Mouse (Mus musculus): ENCODE measurements at regions not wholly inside any gene's neighbourhood (a gene's known extent, or its start where the extent isn't known, plus 50 kb on each side); places are given as distances from the start of the nearest gene placed in this dataset.
A peak's percentile ranks its signal among the peaks of the same experiment; 100 is the strongest.

DNA sequence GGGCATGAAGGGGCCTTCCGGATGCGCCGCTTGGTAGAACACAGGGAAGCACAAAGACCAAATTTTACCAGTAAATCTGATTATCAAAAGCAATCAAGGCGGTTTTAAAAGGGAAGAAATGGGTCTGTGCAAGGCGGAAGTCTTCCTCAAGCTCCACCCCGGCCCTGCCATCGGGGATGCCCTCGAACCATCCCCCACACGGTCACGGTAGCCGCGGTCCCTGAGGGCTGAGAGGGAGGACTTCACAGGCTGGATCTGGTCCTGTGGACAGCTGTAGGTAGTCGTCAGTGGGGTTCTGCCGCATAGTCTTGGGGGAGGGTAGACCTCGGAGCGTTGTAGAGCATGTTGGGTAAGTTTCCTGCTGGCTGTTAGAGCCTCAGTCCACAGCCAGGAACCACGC lies 104.9 kb downstream of the Tpra1 start:
- Histone ChIP-seq H3K27me3 (replicated peaks; ENCODE audit: control insufficient read depth, insufficient read depth, low read length) (no peaks in the 10 kb centered on the region), H3K4me1 (ENCODE audit: control insufficient read depth, insufficient read depth, low read length) (no peaks in the 10 kb centered on the region), H3K4me3 (ENCODE audit: insufficient read depth, low read depth, low read length) (no peak overlapping the region), H3K36me3 (ENCODE audit: control insufficient read depth, insufficient read depth, low read length) (no peaks in the 10 kb centered on the region), H3K27ac (ENCODE audit: insufficient read depth, low read depth, low read length) (no peak overlapping the region)
- WGBS = 50% methylated on average over 17 of the region's 17 CpGs
- TF ChIP-seq POLR2A (IDR thresholded peaks at IDR 0.05; ENCODE audit: low read depth, low read length) = no peak
- TF ChIP-seq CTCF (conservative IDR thresholded peaks at IDR 0.05; ENCODE audit: insufficient read depth, insufficient read length, low read depth, low read length) = no peak
- DNase-seq = no peak

- H3K4me1 ChIP-seq (ENCODE audit: control insufficient read depth, insufficient read depth, low read length) = no peaks in the 10 kb centered on the region
- no peaks in the 10 kb centered on the region for H3K36me3 ChIP-seq (ENCODE audit: control insufficient read depth, insufficient read depth, low read length)
- 80% methylated on average over 2 of the region's 2 CpGs for WGBS
- no peaks in the 10 kb centered on the region for H3K27me3 ChIP-seq (replicated peaks; ENCODE audit: control insufficient read depth, insufficient read depth, low read length)
- DNase-seq = no peak
- no peak overlapping the region for H3K4me3 ChIP-seq (ENCODE audit: insufficient read depth, low read depth, low read length)
- TF ChIP-seq POLR2A (IDR thresholded peaks at IDR 0.05; ENCODE audit: low read depth, low read length) (no peak), CTCF (conservative IDR thresholded peaks at IDR 0.05; ENCODE audit: insufficient read depth, insufficient read length, low read depth, low read length) (no peak)
- H3K27ac ChIP-seq (ENCODE audit: insufficient read depth, low read depth, low read length) = no peak overlapping the region
Measured at GRCm38 (mm10) chr6:89007516-89007915, 105.5 kb downstream of the Tpra1 start.

GRCm38 (mm10) chr6:89008614-89009171 lies 106.6 kb downstream of the Tpra1 start:
- no peaks in the 10 kb centered on the region for H3K36me3 ChIP-seq (ENCODE audit: control insufficient read depth, insufficient read depth, low read length)
- DNase-seq = peak; percentile 56
- no peaks in the 10 kb centered on the region for H3K27me3 ChIP-seq (replicated peaks; ENCODE audit: control insufficient read depth, insufficient read depth, low read length)
- H3K4me3 ChIP-seq (ENCODE audit: insufficient read depth, low read depth, low read length) = no peak overlapping the region
- no peak overlapping the region for H3K27ac ChIP-seq (ENCODE audit: insufficient read depth, low read depth, low read length)
- TF ChIP-seq CTCF (conservative IDR thresholded peaks at IDR 0.05; ENCODE audit: insufficient read depth, insufficient read length, low read depth, low read length) (no peak), POLR2A (IDR thresholded peaks at IDR 0.05; ENCODE audit: low read depth, low read length) (no peak)
- 5% methylated on average over 18 of the region's 18 CpGs for WGBS
- no peaks in the 10 kb centered on the region for H3K4me1 ChIP-seq (ENCODE audit: control insufficient read depth, insufficient read depth, low read length)

DNA sequence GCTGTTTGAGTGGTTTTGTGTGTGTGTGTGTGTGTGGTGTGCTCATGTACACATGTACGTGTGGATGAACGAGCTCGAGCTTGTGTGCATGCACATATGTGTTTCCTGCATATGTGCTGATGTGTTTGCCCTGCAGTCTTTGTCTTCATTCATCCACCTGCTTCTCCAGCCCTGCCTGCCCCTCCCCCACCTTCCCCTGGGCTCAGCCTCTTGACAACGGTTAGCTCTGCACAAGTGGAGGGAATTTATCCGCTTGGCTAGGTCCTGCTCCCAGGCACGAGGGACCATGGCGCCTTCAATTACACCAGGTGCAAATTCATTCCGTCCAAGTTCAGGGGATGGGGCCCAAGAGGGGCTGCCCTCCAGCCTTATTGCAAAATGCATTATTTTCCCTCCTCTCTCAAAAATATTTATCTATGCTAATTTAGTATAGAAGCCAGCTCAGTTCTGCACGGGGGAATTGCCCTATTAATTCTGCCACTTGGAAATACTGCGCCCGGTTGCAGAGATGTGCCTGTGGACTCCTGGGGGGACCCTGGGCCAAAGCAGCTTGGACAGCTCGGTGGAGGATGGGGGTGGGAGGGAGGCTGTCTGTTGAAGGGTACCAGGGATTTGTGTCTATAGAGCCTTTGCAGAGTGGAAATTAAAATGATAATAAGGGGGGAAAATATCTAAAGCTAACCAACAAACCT lies 111.1 kb downstream of the Tpra1 start:
- H3K27ac ChIP-seq (ENCODE audit: insufficient read depth, low read depth, low read length) = no peak overlapping the region
- WGBS = 37% methylated on average over 12 of the region's 12 CpGs

GRCm38 (mm10) chr6:89013690-89014061 lies 111.6 kb downstream of the Tpra1 start:
- no peak for DNase-seq
- no peaks in the 10 kb centered on the region for H3K36me3 ChIP-seq (ENCODE audit: control insufficient read depth, insufficient read depth, low read length)
- no peak overlapping the region for H3K4me3 ChIP-seq (ENCODE audit: insufficient read depth, low read depth, low read length)
- no peaks in the 10 kb centered on the region for H3K27me3 ChIP-seq (replicated peaks; ENCODE audit: control insufficient read depth, insufficient read depth, low read length)
- H3K4me1 ChIP-seq (ENCODE audit: control insufficient read depth, insufficient read depth, low read length) = no peaks in the 10 kb centered on the region
- H3K27ac ChIP-seq (ENCODE audit: insufficient read depth, low read depth, low read length) = no peak overlapping the region
- TF ChIP-seq POLR2A (IDR thresholded peaks at IDR 0.05; ENCODE audit: low read depth, low read length) (no peak), CTCF (conservative IDR thresholded peaks at IDR 0.05; ENCODE audit: insufficient read depth, insufficient read length, low read depth, low read length) (no peak)
- WGBS = 65% methylated on average over 8 of the region's 8 CpGs

More for the DNA sequence above, 111.1 kb downstream of the Tpra1 start:
- Histone ChIP-seq H3K4me3 (ENCODE audit: insufficient read depth, low read depth, low read length) (no peak overlapping the region), H3K27me3 (replicated peaks; ENCODE audit: control insufficient read depth, insufficient read depth, low read length) (no peaks in the 10 kb centered on the region), H3K4me1 (ENCODE audit: control insufficient read depth, insufficient read depth, low read length) (no peaks in the 10 kb centered on the region), H3K36me3 (ENCODE audit: control insufficient read depth, insufficient read depth, low read length) (no peaks in the 10 kb centered on the region)
- no peak for DNase-seq
- TF ChIP-seq POLR2A (IDR thresholded peaks at IDR 0.05; ENCODE audit: low read depth, low read length) = no peak
- no peak for TF ChIP-seq CTCF (conservative IDR thresholded peaks at IDR 0.05; ENCODE audit: insufficient read depth, insufficient read length, low read depth, low read length)

DNA sequence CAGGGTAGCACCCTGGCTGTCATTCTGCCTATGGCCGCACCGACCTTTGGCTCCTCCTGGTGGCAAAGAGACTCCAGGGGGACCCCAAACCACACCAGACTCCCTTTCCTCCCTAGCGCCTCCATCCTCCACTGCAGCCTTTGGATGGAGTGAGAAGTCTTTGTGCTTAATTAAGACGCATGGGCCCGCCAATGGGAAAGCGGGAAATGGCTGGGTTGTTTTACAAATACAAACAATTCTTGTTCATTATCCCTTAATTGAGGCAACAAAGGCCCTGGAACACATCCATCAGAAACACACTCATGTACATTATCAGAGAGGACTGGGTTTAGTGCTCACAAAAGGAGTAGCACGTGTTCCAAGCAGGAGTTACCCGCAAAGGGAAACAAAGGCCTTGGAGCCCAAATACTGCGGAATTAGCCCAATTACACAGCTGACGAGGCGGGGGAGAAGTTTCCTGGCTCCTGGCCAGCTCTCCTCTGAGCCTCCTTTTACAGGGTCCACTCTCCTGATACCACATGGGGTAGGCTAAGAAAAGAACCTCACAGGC lies 122.1 kb downstream of the Tpra1 start:
- H3K36me3 ChIP-seq (ENCODE audit: control insufficient read depth, insufficient read depth, low read length) = no peaks in the 10 kb centered on the region
- TF ChIP-seq POLR2A (IDR thresholded peaks at IDR 0.05; ENCODE audit: low read depth, low read length) (no peak), CTCF (conservative IDR thresholded peaks at IDR 0.05; ENCODE audit: insufficient read depth, insufficient read length, low read depth, low read length) (no peak)
- no peaks in the 10 kb centered on the region for H3K27me3 ChIP-seq (replicated peaks; ENCODE audit: control insufficient read depth, insufficient read depth, low read length)
- no peak for DNase-seq
- H3K27ac ChIP-seq (ENCODE audit: insufficient read depth, low read depth, low read length) = no peak overlapping the region
- WGBS = 44% methylated on average over 11 of the region's 11 CpGs
- H3K4me1 ChIP-seq (ENCODE audit: control insufficient read depth, insufficient read depth, low read length) = no peaks in the 10 kb centered on the region
- no peak overlapping the region for H3K4me3 ChIP-seq (ENCODE audit: insufficient read depth, low read depth, low read length)

GRCm38 (mm10) chr6:89033433-89034298 lies 131.6 kb downstream of the Tpra1 start:
- H3K4me1 ChIP-seq (ENCODE audit: control insufficient read depth, insufficient read depth, low read length) = no peaks in the 10 kb centered on the region
- no peaks in the 10 kb centered on the region for H3K36me3 ChIP-seq (ENCODE audit: control insufficient read depth, insufficient read depth, low read length)
- H3K27me3 ChIP-seq (replicated peaks; ENCODE audit: control insufficient read depth, insufficient read depth, low read length) = no peaks in the 10 kb centered on the region
- no peak overlapping the region for H3K27ac ChIP-seq (ENCODE audit: insufficient read depth, low read depth, low read length)
- H3K4me3 ChIP-seq (ENCODE audit: insufficient read depth, low read depth, low read length) = no peak overlapping the region
- WGBS = 40% methylated on average over 5 of the region's 5 CpGs
- DNase-seq = peak; percentile 27
- TF ChIP-seq POLR2A (IDR thresholded peaks at IDR 0.05; ENCODE audit: low read depth, low read length) = no peak

All from kidney, adult 2 months (tissue).